Mouse (Mus musculus): ENCODE results near the gene Frmpd1.

GRCm38 (mm10) chr4:45156433-45156832 is 28.2 kb upstream of the Frmpd1 start:
- TF ChIP-seq POLR2A (IDR thresholded peaks at IDR 0.05; ENCODE audit: control insufficient read depth in 1 of 2, insufficient read depth in 1 of 2, low read depth in 1 of 2, low read length in 2 of 2, poor library complexity in 1 of 2), result no peak
- no peak for TF ChIP-seq CTCF (IDR thresholded peaks at IDR 0.05 in 2 of 3, conservative IDR thresholded peaks at IDR 0.05 in 1 of 3; ENCODE audit: control insufficient read depth in 1 of 3, insufficient read depth in 1 of 3, low read depth in 2 of 3, low read length in 3 of 3, poor library complexity in 1 of 3, severe bottlenecking in 1 of 3)
- TF ChIP-seq SMC3 (IDR thresholded peaks at IDR 0.05; ENCODE audit: low read depth, low read length), result no peak
- no peak for TF ChIP-seq TCF12 (IDR thresholded peaks at IDR 0.05; ENCODE audit: low read depth, low read length)
- TF ChIP-seq NELFE (IDR thresholded peaks at IDR 0.05; ENCODE audit: low read depth, low read length), result no peak
- no peak for TF ChIP-seq USF1 (IDR thresholded peaks at IDR 0.05; ENCODE audit: low read depth, low read length)
- no peak for TF ChIP-seq MAFK (IDR thresholded peaks at IDR 0.05; ENCODE audit: borderline replicate concordance, low read depth, low read length)
- no peak for TF ChIP-seq GATA1 (IDR thresholded peaks at IDR 0.05; ENCODE audit: low read depth, low read length)
- TF ChIP-seq UBTF (IDR thresholded peaks at IDR 0.05; ENCODE audit: borderline replicate concordance, insufficient read depth, low read depth, low read length), result no peak
- TF ChIP-seq ELF1 (IDR thresholded peaks at IDR 0.05; ENCODE audit: low read depth, low read length), result no peak
- TF ChIP-seq E2F4 (IDR thresholded peaks at IDR 0.05; ENCODE audit: borderline replicate concordance, low read depth, low read length), result no peak
- no peak for TF ChIP-seq HCFC1 (IDR thresholded peaks at IDR 0.05; ENCODE audit: low read depth, low read length)
- no peak for TF ChIP-seq MYC (IDR thresholded peaks at IDR 0.05; ENCODE audit: low read depth, low read length)
- TF ChIP-seq TBP (IDR thresholded peaks at IDR 0.05; ENCODE audit: low read depth, low read length), result no peak

Data from MEL (cell line).